Mouse (Mus musculus): ENCODE data around the gene Wdr61. TPM values are rescaled to one million over a fixed set of nuclear protein-coding genes. Genes with fewer than 3 reads are reported as not detected.

Gene Wdr61
- total RNA-seq, 1 experiment = 88.6 TPM

DNA sequence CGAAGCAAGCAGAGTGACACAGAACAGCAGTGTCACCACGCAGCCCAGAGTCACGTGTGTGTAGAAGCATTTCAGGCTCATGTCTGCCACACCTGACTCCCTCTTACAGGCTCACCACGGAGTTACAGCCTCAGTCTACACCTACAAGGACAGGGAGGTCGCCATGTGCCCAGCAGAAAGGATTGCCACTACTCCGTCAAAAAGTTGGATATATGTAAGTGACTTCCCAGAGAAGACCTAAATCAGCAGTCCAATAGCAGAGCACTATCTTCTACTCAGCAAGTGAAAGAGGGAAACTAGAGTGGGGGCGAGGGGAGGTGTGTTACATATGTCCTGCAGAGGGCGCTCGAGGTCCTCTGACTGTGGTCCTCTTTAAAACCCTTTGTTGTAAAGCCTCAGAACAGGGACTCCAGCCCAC, 2.0 kb upstream of the Wdr61 start:
- Histone ChIP-seq H3K9ac (ENCODE audit: insufficient read depth, low read depth, low read length, poor library complexity, severe bottlenecking) (no peak overlapping the region), H3K4me1 (ENCODE audit: control insufficient read depth in 2 of 2, insufficient read depth in 2 of 2, low read length in 2 of 2, poor library complexity in 1 of 2) (peaks cover 0 to 6% of the 10 kb centered on the region in 2 experiments; a peak in 1 of 4 replicates), H3K4me3 (ENCODE audit: insufficient read depth in 1 of 2, low read depth in 1 of 2, low read length in 2 of 2, poor library complexity in 1 of 2, severe bottlenecking in 1 of 2) (peak overlapping the region in 1 of 2 experiments; percentile 15; a peak in 1 of 4 replicates), H3K9me3 (ENCODE audit: control insufficient read depth, insufficient read depth, low read depth, low read length) (no peaks in the 10 kb centered on the region), H3K27ac (ENCODE audit: insufficient read depth, low read depth, low read length, poor library complexity, severe bottlenecking) (no peak overlapping the region), H3K36me3 (ENCODE audit: control insufficient read depth, insufficient read depth, low read length, poor library complexity, severe bottlenecking) (peaks cover 1% of the 10 kb centered on the region; the same call in 1 of the 2 replicates)
- DNase-seq (ENCODE audit: low read depth, low spot score) = peak; percentile 91
- TF ChIP-seq ZC3H11A (IDR thresholded peaks at IDR 0.05; ENCODE audit: borderline replicate concordance, low read depth, low read length) (peak; percentile 55; the same call in 1 of the 2 replicates), HCFC1 (IDR thresholded peaks at IDR 0.05; ENCODE audit: borderline replicate concordance, insufficient read depth, low read length) (no peak)
- in situ Hi-C loops (cut with MboI; ENCODE audit: low sequenced_read_pairs in 2 of 2, unreplicated experiment in 2 of 2) = loop anchor here (5.0 to 25.0 kb wide), 3 partner anchors 86 to 376 kb away; no protein-coding TSS in a partner anchor

DNA sequence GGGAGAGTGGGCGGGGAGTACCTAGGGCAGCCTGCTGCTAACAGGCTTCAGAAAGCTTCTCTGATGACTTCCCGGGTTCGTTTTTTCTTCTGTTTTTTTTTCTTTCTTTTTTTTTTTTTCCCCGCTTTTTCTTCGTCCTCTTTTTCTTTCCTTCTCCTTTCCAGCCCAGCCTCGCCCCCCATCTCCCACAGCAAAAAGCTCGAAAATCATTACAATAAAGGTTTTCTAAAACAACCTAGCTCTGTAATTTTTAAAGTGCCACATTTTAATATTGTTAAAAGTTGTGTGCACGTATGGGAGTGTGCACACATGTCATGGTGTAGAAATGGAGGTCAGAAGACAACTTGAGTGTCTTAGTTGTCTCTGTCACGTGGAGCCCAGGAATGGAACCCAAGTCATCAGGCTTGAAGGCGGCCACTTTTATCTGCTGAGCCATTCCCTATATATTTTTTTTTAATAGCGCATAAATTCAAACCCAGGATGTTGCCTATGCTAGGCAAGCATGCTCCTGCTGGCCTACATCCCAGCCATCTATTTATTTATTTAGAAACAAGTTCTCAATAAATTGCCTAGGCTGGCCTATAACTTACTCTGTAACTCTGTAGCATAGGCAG, 427 bp upstream of the Wdr61 start:
- TF ChIP-seq MAFK (IDR thresholded peaks at IDR 0.05; ENCODE audit: insufficient read depth, low read depth, low read length) (no peak), ZC3H11A (IDR thresholded peaks at IDR 0.05; ENCODE audit: borderline replicate concordance, low read depth, low read length) (no peak), CHD2 (IDR thresholded peaks at IDR 0.05; ENCODE audit: low read depth, low read length) (no peak), HCFC1 (IDR thresholded peaks at IDR 0.05; ENCODE audit: borderline replicate concordance, insufficient read depth, low read length) (no peak), ZNF384 (IDR thresholded peaks at IDR 0.05; ENCODE audit: low read depth, low read length) (no peak)
- Histone ChIP-seq H3K4me3 (ENCODE audit: insufficient read depth in 1 of 2, low read depth in 1 of 2, low read length in 2 of 2, poor library complexity in 1 of 2, severe bottlenecking in 1 of 2) (peak overlapping the region in 1 of 2 experiments; percentile 34; a peak in 2 of 4 replicates), H3K4me1 (ENCODE audit: control insufficient read depth in 2 of 2, insufficient read depth in 2 of 2, low read length in 2 of 2, poor library complexity in 1 of 2) (peaks cover 0 to 3% of the 10 kb centered on the region in 2 experiments; a peak in 1 of 4 replicates), H3K27ac (ENCODE audit: insufficient read depth, low read depth, low read length, poor library complexity, severe bottlenecking) (no peak overlapping the region), H3K9ac (ENCODE audit: insufficient read depth, low read depth, low read length, poor library complexity, severe bottlenecking) (no peak overlapping the region), H3K9me3 (ENCODE audit: control insufficient read depth, insufficient read depth, low read depth, low read length) (no peaks in the 10 kb centered on the region), H3K36me3 (ENCODE audit: control insufficient read depth, insufficient read depth, low read length, poor library complexity, severe bottlenecking) (peaks cover 4% of the 10 kb centered on the region; the same call in 1 of the 2 replicates)
- no peak for DNase-seq (ENCODE audit: low read depth, low spot score)
- in situ Hi-C loops (cut with MboI; ENCODE audit: low sequenced_read_pairs in 2 of 2, unreplicated experiment in 2 of 2) = loop anchor here (5.0 to 25.0 kb wide), 3 partner anchors 88 to 378 kb away; no protein-coding TSS in a partner anchor

DNA sequence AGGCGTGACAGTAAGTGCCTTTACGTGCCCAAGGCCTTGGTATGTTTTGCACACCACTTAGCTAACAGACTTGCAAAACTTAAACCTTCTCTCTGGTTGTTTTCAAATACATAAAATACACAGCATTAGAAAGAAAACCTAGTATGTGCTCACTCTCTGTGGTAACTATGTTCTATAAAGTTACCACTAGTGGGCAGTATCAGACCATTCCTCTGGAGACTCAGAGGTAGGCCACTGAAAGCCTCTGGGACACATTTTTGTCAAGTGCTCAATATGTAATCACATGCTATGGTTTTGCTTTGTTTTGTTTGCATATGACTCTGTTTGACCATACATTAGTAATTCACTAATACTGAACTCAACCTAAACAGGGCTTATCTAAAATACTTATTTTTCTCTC, 2.2 kb downstream of the Wdr61 start:
- no peak overlapping the region for H3K27ac ChIP-seq (ENCODE audit: insufficient read depth, low read depth, low read length, poor library complexity, severe bottlenecking)
- in situ Hi-C loops (cut with MboI; ENCODE audit: low sequenced_read_pairs in 2 of 2, unreplicated experiment in 2 of 2) = loop anchor here (10.0 to 25.0 kb wide), 2 partner anchors 93 to 380 kb away; no protein-coding TSS in a partner anchor
- H3K36me3 ChIP-seq (ENCODE audit: control insufficient read depth, insufficient read depth, low read length, poor library complexity, severe bottlenecking) = peaks cover 16% of the 10 kb centered on the region
- no peak overlapping the region for H3K9ac ChIP-seq (ENCODE audit: insufficient read depth, low read depth, low read length, poor library complexity, severe bottlenecking)
- no peaks in the 10 kb centered on the region for H3K9me3 ChIP-seq (ENCODE audit: control insufficient read depth, insufficient read depth, low read depth, low read length)
- peak; percentile 33 for DNase-seq (ENCODE audit: low read depth, low spot score)
- TF ChIP-seq CHD2 (IDR thresholded peaks at IDR 0.05; ENCODE audit: low read depth, low read length) (no peak), ZNF384 (IDR thresholded peaks at IDR 0.05; ENCODE audit: low read depth, low read length) (no peak), ZC3H11A (IDR thresholded peaks at IDR 0.05; ENCODE audit: borderline replicate concordance, low read depth, low read length) (peak; percentile 80; the same call in 1 of the 2 replicates), MAFK (IDR thresholded peaks at IDR 0.05; ENCODE audit: insufficient read depth, low read depth, low read length) (no peak), HCFC1 (IDR thresholded peaks at IDR 0.05; ENCODE audit: borderline replicate concordance, insufficient read depth, low read length) (no peak)
- peaks cover 0 to 3% of the 10 kb centered on the region in 2 experiments; a peak in 1 of 4 replicates for H3K4me1 ChIP-seq (ENCODE audit: control insufficient read depth in 2 of 2, insufficient read depth in 2 of 2, low read length in 2 of 2, poor library complexity in 1 of 2)
- H3K4me3 ChIP-seq (ENCODE audit: insufficient read depth in 1 of 2, low read depth in 1 of 2, low read length in 2 of 2, poor library complexity in 1 of 2, severe bottlenecking in 1 of 2) = no peak overlapping the region

DNA sequence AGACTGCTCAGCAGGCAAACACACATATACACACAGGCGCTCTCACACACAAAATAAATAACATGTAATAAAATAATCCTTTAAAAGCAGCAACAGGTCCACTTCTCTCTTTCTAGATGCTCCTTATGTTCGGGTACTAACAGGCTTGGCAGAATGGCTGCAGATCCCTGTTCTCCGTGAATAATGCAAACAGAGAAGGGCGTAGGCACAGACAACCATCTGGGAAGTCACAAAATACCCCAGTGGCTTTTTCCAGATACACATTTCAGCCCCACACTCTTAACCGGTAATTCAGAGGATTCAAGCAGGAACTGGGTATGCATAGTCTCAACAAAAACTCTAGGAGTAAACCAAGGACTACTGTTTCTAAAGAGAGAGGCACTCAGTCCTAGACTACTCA, 8.0 kb downstream of the Wdr61 start:
- H3K27ac ChIP-seq (ENCODE audit: insufficient read depth, low read depth, low read length, poor library complexity, severe bottlenecking) = no peak overlapping the region
- H3K4me3 ChIP-seq (ENCODE audit: insufficient read depth in 1 of 2, low read depth in 1 of 2, low read length in 2 of 2, poor library complexity in 1 of 2, severe bottlenecking in 1 of 2) = no peak overlapping the region
- H3K36me3 ChIP-seq (ENCODE audit: control insufficient read depth, insufficient read depth, low read length, poor library complexity, severe bottlenecking) = peaks cover 45% of the 10 kb centered on the region
- H3K9ac ChIP-seq (ENCODE audit: insufficient read depth, low read depth, low read length, poor library complexity, severe bottlenecking) = no peak overlapping the region
- H3K4me1 ChIP-seq (ENCODE audit: control insufficient read depth in 2 of 2, insufficient read depth in 2 of 2, low read length in 2 of 2, poor library complexity in 1 of 2) = no peaks in the 10 kb centered on the region
- no peaks in the 10 kb centered on the region for H3K9me3 ChIP-seq (ENCODE audit: control insufficient read depth, insufficient read depth, low read depth, low read length)
- DNase-seq (ENCODE audit: low read depth, low spot score) = no peak
- TF ChIP-seq ZC3H11A (IDR thresholded peaks at IDR 0.05; ENCODE audit: borderline replicate concordance, low read depth, low read length) (no peak), HCFC1 (IDR thresholded peaks at IDR 0.05; ENCODE audit: borderline replicate concordance, insufficient read depth, low read length) (no peak), MAFK (IDR thresholded peaks at IDR 0.05; ENCODE audit: insufficient read depth, low read depth, low read length) (no peak), CHD2 (IDR thresholded peaks at IDR 0.05; ENCODE audit: low read depth, low read length) (no peak), ZNF384 (IDR thresholded peaks at IDR 0.05; ENCODE audit: low read depth, low read length) (no peak)
- in situ Hi-C loops (cut with MboI; ENCODE audit: low sequenced_read_pairs in 2 of 2, unreplicated experiment in 2 of 2) = loop anchor here in 1 of 2 experiments (25.0 kb wide), 1 partner anchor 386 kb away; no protein-coding TSS in a partner anchor

All from ES-E14 (cell line).